Mouse (Mus musculus) heart, embryonic 12.5 days (tissue): ENCODE measurements at regions not wholly inside any gene's neighbourhood (a gene's known extent, or its start where the extent isn't known, plus 50 kb on each side); places are given as distances from the start of the nearest gene placed in this dataset.

Experiments used
- ATAC-seq: fragments of 200-750 bp; cut with Nextera tagmentation; 2 replicates; pipeline ENCODE4 v1.8.0; 2017; ENCODE audit warnings: moderate TSS enrichment, moderate library complexity; ENCODE audit not compliant: insufficient number of reproducible peaks, low FRiP score
- H3K27ac ChIP-seq: fragments of 300-500 bp; sonication (generic); 2 replicates; pipeline ENCODE4 v1.5.1; 2016; ENCODE audit warnings: mild to moderate bottlenecking, moderate library complexity; ENCODE audit not compliant: poor library complexity, severe bottlenecking
- H3K27me3 ChIP-seq: fragments of 300-500 bp; sonication (generic); replicated peaks from 2 replicates; pipeline ENCODE4 v1.6.1; 2016; ENCODE audit warnings: mild to moderate bottlenecking, moderate library complexity
- H3K36me3 ChIP-seq: fragments of 300-500 bp; sonication (generic); 2 replicates; pipeline ENCODE4 v1.6.1; 2016; ENCODE audit warnings: mild to moderate bottlenecking, moderate library complexity
- H3K4me1 ChIP-seq: fragments of 300-500 bp; sonication (generic); replicated peaks from 2 replicates; pipeline ENCODE4 v1.6.1; 2016; ENCODE audit warnings: mild to moderate bottlenecking
- H3K4me2 ChIP-seq: fragments of 300-500 bp; sonication (generic); 2 replicates; pipeline ENCODE4 v1.6.1; 2016; ENCODE audit warnings: mild to moderate bottlenecking, moderate library complexity
- H3K4me3 ChIP-seq: fragments of 300-500 bp; sonication (generic); 2 replicates; pipeline ENCODE4 v1.5.1; 2016; ENCODE audit warnings: mild to moderate bottlenecking
- H3K9ac ChIP-seq: fragments of 300-500 bp; sonication (generic); 2 replicates; pipeline ENCODE4 v1.6.1; 2016; ENCODE audit warnings: mild to moderate bottlenecking, moderate library complexity
- H3K9me3 ChIP-seq: fragments of 300-500 bp; sonication (generic); replicated peaks from 2 replicates; pipeline ENCODE4 v1.6.1; 2016; ENCODE audit warnings: mild to moderate bottlenecking, moderate library complexity
- WGBS: fragments of 180-500 bp; shearing (Covaris S2); methylation state at CpG from one replicate; pipeline ENCODE4 v1.1.7; 2016; 5-methylcytosine and 5-hydroxymethylcytosine counted together

GRCm38 (mm10) chr5:64610562-64611405, 192.4 kb upstream of the Klf3 start:
- peak overlapping the region; percentile 80 for H3K27ac ChIP-seq

GRCm38 (mm10) chr5:64612017-64612416, 191.2 kb upstream of the Klf3 start:
- H3K9ac ChIP-seq: no peak overlapping the region
- H3K4me1 ChIP-seq: peaks cover 18% of the 10 kb centered on the region
- no peak for ATAC-seq
- no peak overlapping the region for H3K4me3 ChIP-seq
- no peaks in the 10 kb centered on the region for H3K36me3 ChIP-seq
- H3K27ac ChIP-seq: no peak overlapping the region
- H3K4me2 ChIP-seq: no peak overlapping the region
- H3K9me3 ChIP-seq: no peaks in the 10 kb centered on the region; the same call in 1 of the 2 replicates
- no peaks in the 10 kb centered on the region for H3K27me3 ChIP-seq
- 91% methylated on average over 7 of the region's 7 CpGs for WGBS

More at GRCm38 (mm10) chr5:64610562-64611405, 192.4 kb upstream of the Klf3 start:
- 16% methylated on average over 13 of the region's 13 CpGs for WGBS
- ATAC-seq: peak; percentile 94
- Histone ChIP-seq H3K36me3 (no peaks in the 10 kb centered on the region), H3K27me3 (no peaks in the 10 kb centered on the region), H3K9ac (no peak overlapping the region), H3K4me2 (peak overlapping the region; percentile 40), H3K4me1 (peaks cover 18% of the 10 kb centered on the region), H3K4me3 (no peak overlapping the region), H3K9me3 (no peaks in the 10 kb centered on the region; the same call in 1 of the 2 replicates)

- no peaks in the 10 kb centered on the region; the same call in 1 of the 2 replicates for H3K9me3 ChIP-seq
- no peak overlapping the region for H3K27ac ChIP-seq
- no peaks in the 10 kb centered on the region for H3K27me3 ChIP-seq
- ATAC-seq: no peak
- H3K9ac ChIP-seq: no peak overlapping the region
- peaks cover 18% of the 10 kb centered on the region for H3K4me1 ChIP-seq
- H3K36me3 ChIP-seq: no peaks in the 10 kb centered on the region
- H3K4me3 ChIP-seq: no peak overlapping the region
- no peak overlapping the region for H3K4me2 ChIP-seq
- WGBS: 90% methylated on average over 3 of the region's 3 CpGs
These were observed 189.5 kb upstream of the Klf3 start for GRCm38 (mm10) chr5:64613696-64614095.

- Histone ChIP-seq H3K36me3 (no peaks in the 10 kb centered on the region), H3K4me1 (no peaks in the 10 kb centered on the region), H3K4me3 (no peak overlapping the region), H3K27me3 (no peaks in the 10 kb centered on the region), H3K4me2 (no peak overlapping the region), H3K9ac (no peak overlapping the region), H3K9me3 (no peaks in the 10 kb centered on the region), H3K27ac (no peak overlapping the region)
- ATAC-seq: no peak
- 78% methylated on average over 5 of the region's 5 CpGs for WGBS
These were observed 185.1 kb upstream of the Klf3 start for GRCm38 (mm10) chr5:64618126-64618525.

GRCm38 (mm10) chr5:64619752-64620151, 183.4 kb upstream of the Klf3 start:
- WGBS: 90% methylated on average over 5 of the region's 5 CpGs
- no peaks in the 10 kb centered on the region for H3K27me3 ChIP-seq
- ATAC-seq: no peak
- no peak overlapping the region for H3K27ac ChIP-seq
- H3K4me2 ChIP-seq: no peak overlapping the region
- no peak overlapping the region for H3K4me3 ChIP-seq
- H3K9ac ChIP-seq: no peak overlapping the region
- no peaks in the 10 kb centered on the region for H3K36me3 ChIP-seq
- no peaks in the 10 kb centered on the region for H3K9me3 ChIP-seq
- no peaks in the 10 kb centered on the region for H3K4me1 ChIP-seq

GRCm38 (mm10) chr5:64620726-64621125, 182.5 kb upstream of the Klf3 start:
- no peaks in the 10 kb centered on the region for H3K36me3 ChIP-seq
- H3K27me3 ChIP-seq: 0 out of 2 replicates have a peak, but pooled peaks cover 3% of the 10 kb centered on the region
- WGBS: 86% methylated on average over 5 of the region's 5 CpGs
- no peaks in the 10 kb centered on the region for H3K9me3 ChIP-seq
- H3K4me2 ChIP-seq: no peak overlapping the region
- ATAC-seq: no peak
- H3K4me1 ChIP-seq: no peaks in the 10 kb centered on the region
- no peak overlapping the region for H3K9ac ChIP-seq
- H3K27ac ChIP-seq: no peak overlapping the region
- no peak overlapping the region for H3K4me3 ChIP-seq

- H3K27ac ChIP-seq: no peak overlapping the region
- no peak overlapping the region for H3K4me3 ChIP-seq
- no peak overlapping the region for H3K9ac ChIP-seq
- H3K36me3 ChIP-seq: no peaks in the 10 kb centered on the region
- no peak for ATAC-seq
- WGBS: 88% methylated on average over 1 of the region's 1 CpGs
- 0 out of 2 replicates have a peak, but pooled peaks cover 3% of the 10 kb centered on the region for H3K27me3 ChIP-seq
- peaks cover 6% of the 10 kb centered on the region; the same call in 1 of the 2 replicates for H3K4me1 ChIP-seq
- no peak overlapping the region for H3K4me2 ChIP-seq
- no peaks in the 10 kb centered on the region for H3K9me3 ChIP-seq
These were observed 181.8 kb upstream of the Klf3 start for GRCm38 (mm10) chr5:64621386-64621785.

- no peak overlapping the region for H3K9ac ChIP-seq
- peaks cover 9% of the 10 kb centered on the region; the same call in 1 of the 2 replicates for H3K4me1 ChIP-seq
- no peaks in the 10 kb centered on the region for H3K36me3 ChIP-seq
- H3K27ac ChIP-seq: no peak overlapping the region
- H3K9me3 ChIP-seq: no peaks in the 10 kb centered on the region
- no peak overlapping the region for H3K4me2 ChIP-seq
- WGBS: 53% methylated on average over 3 of the region's 3 CpGs
- no peak for ATAC-seq
- 0 out of 2 replicates have a peak, but pooled peaks cover 3% of the 10 kb centered on the region for H3K27me3 ChIP-seq
- H3K4me3 ChIP-seq: no peak overlapping the region
These were observed 179.5 kb upstream of the Klf3 start for GRCm38 (mm10) chr5:64623653-64624052.

GRCm38 (mm10) chr5:64624205-64624604, 179.0 kb upstream of the Klf3 start:
- H3K27ac ChIP-seq: no peak overlapping the region
- H3K4me2 ChIP-seq: no peak overlapping the region
- no peaks in the 10 kb centered on the region for H3K36me3 ChIP-seq
- no peak for ATAC-seq
- 75% methylated on average over 6 of the region's 6 CpGs for WGBS
- H3K4me3 ChIP-seq: no peak overlapping the region
- 0 out of 2 replicates have a peak, but pooled peaks cover 3% of the 10 kb centered on the region for H3K27me3 ChIP-seq
- H3K4me1 ChIP-seq: peaks cover 9% of the 10 kb centered on the region; the same call in 1 of the 2 replicates
- no peak overlapping the region for H3K9ac ChIP-seq
- no peaks in the 10 kb centered on the region for H3K9me3 ChIP-seq

- no peaks in the 10 kb centered on the region for H3K36me3 ChIP-seq
- H3K27ac ChIP-seq: no peak overlapping the region
- no peak overlapping the region for H3K4me2 ChIP-seq
These were observed 177.8 kb upstream of the Klf3 start for GRCm38 (mm10) chr5:64625421-64625820.

GRCm38 (mm10) chr5:64625841-64626298, 177.3 kb upstream of the Klf3 start:
- H3K27ac ChIP-seq: no peak overlapping the region
- H3K4me2 ChIP-seq: no peak overlapping the region
- 0 out of 2 replicates have a peak, but pooled peaks cover 3% of the 10 kb centered on the region for H3K27me3 ChIP-seq

More at GRCm38 (mm10) chr5:64625421-64625820, 177.8 kb upstream of the Klf3 start:
- ATAC-seq: no peak
- no peaks in the 10 kb centered on the region for H3K9me3 ChIP-seq
- H3K27me3 ChIP-seq: 0 out of 2 replicates have a peak, but pooled peaks cover 3% of the 10 kb centered on the region
- no peak overlapping the region for H3K4me3 ChIP-seq
- H3K9ac ChIP-seq: no peak overlapping the region
- WGBS: 78% methylated on average over 4 of the region's 4 CpGs
- H3K4me1 ChIP-seq: peaks cover 9% of the 10 kb centered on the region; the same call in 1 of the 2 replicates

More at GRCm38 (mm10) chr5:64625841-64626298, 177.3 kb upstream of the Klf3 start:
- H3K9me3 ChIP-seq: no peaks in the 10 kb centered on the region
- 51% methylated on average over 6 of the region's 6 CpGs for WGBS
- no peak for ATAC-seq
- H3K4me3 ChIP-seq: no peak overlapping the region
- H3K36me3 ChIP-seq: no peaks in the 10 kb centered on the region
- peaks cover 9% of the 10 kb centered on the region; the same call in 1 of the 2 replicates for H3K4me1 ChIP-seq
- H3K9ac ChIP-seq: no peak overlapping the region
